Mouse (Mus musculus) large intestine, adult 2 months (tissue): ENCODE data around the gene Tbcel. TPM values are rescaled to one million over a fixed set of nuclear protein-coding genes. Genes with fewer than 3 reads are reported as not detected.

ENCODE experiments used
- DNase-seq: peaks from one replicate; pipeline ENCODE4 v3.0.0-alpha.2; 2012; ENCODE audit warnings: low read depth, low spot score
- WGBS: fragments of 180-500 bp; shearing (Covaris S2); methylation state at CpG from one replicate; pipeline ENCODE4 v1.1.7; 2018; 5-methylcytosine and 5-hydroxymethylcytosine counted together
- polyA plus RNA-seq: library from polyadenylated mRNA; depleted of rRNA; stranded (reverse); fragments of >200 nt; gene quantifications from 2 replicates; pipeline ENCODE4 v1.2.3, GENCODE M21; 2012

Tbcel gene
- polyA plus RNA-seq, 1 experiment, result 5.3 TPM

- WGBS, result 71% methylated on average over 16 of the region's 16 CpGs
- no peak for DNase-seq
Observed at GRCm38 (mm10) chr9:42490589-42491382, 16.8 kb downstream of the Tbcel start.

GRCm38 (mm10) chr9:42488071-42488470 lies 19.5 kb downstream of the Tbcel start:
- DNase-seq, result no peak

DNA sequence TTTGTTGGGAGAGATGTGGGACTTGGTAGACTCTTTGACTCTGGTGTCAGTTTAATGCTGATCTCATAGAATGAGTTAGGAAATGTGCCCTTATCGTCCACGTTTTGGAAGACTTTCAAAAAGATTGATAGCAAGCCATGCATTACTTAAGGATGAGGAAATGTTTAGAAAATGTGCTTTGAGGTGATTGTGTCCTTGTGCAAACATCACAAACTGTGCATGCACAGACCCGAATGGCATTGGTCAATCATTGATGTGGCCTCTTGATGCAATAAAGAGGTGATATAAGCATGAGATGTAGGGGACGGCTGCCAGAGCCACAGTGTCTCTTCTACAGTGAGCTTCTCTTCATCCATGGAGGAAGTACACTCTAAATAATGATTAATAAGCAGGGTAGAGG lies 20.7 kb downstream of the Tbcel start:
- DNase-seq, result no peak
- 23% methylated on average over 4 of the region's 4 CpGs for WGBS

More at GRCm38 (mm10) chr9:42488071-42488470, 19.5 kb downstream of the Tbcel start:
- WGBS, result 88% methylated on average over 1 of the region's 1 CpGs

DNA sequence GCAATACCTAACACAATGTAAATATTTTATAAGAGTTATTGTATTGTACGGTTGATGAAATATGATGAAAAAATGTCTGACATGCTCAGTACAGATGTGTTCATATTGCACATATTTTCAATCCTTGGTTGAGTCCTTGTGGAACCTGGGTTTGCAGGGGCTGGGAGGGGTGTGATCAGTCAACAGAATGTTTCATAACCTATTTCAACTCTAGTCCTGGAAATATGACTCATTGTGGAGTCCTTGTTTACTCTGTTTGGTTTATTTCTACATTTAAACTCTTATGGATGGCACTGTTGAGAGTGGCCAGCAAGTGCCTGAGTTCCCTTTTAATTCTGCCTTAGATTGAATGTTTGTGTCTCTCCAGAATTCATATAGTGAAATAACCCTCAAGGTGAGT lies 22.9 kb downstream of the Tbcel start:
- WGBS, result 74% methylated on average over 1 of the region's 1 CpGs
- no peak for DNase-seq

DNA sequence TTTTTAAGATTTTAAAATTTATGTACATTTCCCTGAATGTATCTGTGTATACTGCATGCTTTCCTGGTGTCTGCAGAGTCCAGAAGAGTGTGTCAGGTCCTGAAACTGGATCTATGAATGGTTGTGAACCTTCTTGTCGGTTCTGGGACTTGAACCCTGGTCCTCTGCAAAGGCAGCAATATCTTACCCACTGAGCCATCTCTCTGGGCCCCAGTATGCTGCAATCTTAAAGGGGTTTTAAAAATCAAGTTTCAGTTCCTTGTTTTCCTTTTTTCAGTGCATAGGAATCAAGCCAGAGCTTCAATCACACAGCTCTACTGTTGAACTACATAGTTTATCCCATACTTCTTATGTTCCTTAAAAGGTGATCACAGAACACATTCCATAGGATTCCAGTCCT lies 24.7 kb downstream of the Tbcel start:
- 83% methylated on average over 1 of the region's 1 CpGs for WGBS
- DNase-seq, result no peak

- 54% methylated on average over 4 of the region's 4 CpGs for WGBS
- no peak for DNase-seq
Observed at GRCm38 (mm10) chr9:42476166-42476565, 31.4 kb downstream of the Tbcel start.

- whole genome bisulfite sequencing, result 82% methylated on average over 8 of the region's 8 CpGs
- no peak for DNase-seq
Observed at GRCm38 (mm10) chr9:42474244-42474643, 33.4 kb downstream of the Tbcel start.

GRCm38 (mm10) chr9:42471921-42472747 lies 35.5 kb downstream of the Tbcel start:
- peak; percentile 58 for DNase-seq
- 7% methylated on average over 49 of the region's 49 CpGs for WGBS

DNA sequence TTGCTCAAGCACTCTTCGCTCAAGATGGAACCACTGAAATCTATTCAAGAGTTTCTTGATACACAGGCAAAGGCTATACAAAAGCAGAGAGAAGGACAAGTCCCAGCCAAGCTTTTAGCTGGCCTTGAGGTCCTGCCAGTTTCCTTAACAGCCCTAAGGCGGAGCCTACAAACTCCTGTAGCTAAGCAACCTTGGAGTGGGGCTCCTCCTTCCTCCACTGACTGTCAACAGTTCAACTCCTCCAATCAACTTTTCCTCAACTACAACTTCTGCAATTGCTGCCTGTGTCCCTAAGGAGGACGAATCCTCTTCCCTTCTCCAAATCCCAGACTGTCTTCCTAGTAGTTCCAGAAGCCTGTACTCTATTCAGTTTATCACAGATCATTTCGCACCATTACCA lies 36.4 kb downstream of the Tbcel start:
- 18% methylated on average over 4 of the region's 4 CpGs for WGBS
- peak; percentile 70 for DNase-seq

DNA sequence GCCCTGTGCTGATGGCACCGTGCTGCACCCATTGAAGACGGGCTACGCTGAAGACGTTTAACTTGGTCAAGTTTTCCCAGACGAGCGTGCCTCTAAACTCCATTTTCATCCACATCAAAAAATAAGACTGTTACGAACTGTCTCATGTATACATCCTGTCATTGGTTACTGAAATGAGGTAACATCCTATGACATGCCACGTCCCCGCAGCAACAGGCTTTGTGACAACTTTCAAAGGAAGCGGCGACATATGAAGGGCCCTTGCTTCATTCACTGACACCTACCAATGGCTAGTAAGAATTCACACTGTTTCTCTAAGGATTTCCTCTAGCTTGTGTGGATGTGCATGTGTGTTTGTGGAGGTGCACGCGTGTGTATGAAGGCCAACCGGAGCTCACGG lies 38.3 kb downstream of the Tbcel start:
- 95% methylated on average over 15 of the region's 15 CpGs for WGBS
- DNase-seq, result no peak

DNA sequence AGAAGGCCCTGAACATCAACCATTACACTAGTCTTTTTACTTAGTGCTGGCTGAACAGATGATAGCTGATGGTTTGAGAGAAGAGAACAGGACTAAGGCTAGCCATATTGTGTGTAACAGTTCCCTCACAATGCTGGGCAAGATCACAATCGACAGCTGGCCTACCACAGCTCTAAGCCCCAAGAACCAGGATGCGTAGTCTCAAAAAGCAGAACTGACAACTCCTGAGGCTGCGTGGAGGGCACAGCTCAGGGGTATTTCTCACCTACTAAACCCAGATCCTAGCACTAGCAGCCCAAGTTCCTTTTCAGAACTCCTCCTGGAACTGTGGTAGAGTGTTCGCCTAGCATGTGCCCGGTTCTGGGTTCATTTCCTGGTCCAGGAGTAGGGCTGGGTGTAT lies 39.2 kb downstream of the Tbcel start:
- 80% methylated on average over 5 of the region's 5 CpGs for WGBS
- no peak for DNase-seq

GRCm38 (mm10) chr9:42467116-42467815 lies 40.3 kb downstream of the Tbcel start:
- no peak for DNase-seq
- 25% methylated on average over 12 of the region's 12 CpGs for WGBS

- WGBS, result 56% methylated on average over 5 of the region's 5 CpGs
- DNase-seq, result no peak
Observed at GRCm38 (mm10) chr9:42465661-42466091, 41.9 kb downstream of the Tbcel start.

DNA sequence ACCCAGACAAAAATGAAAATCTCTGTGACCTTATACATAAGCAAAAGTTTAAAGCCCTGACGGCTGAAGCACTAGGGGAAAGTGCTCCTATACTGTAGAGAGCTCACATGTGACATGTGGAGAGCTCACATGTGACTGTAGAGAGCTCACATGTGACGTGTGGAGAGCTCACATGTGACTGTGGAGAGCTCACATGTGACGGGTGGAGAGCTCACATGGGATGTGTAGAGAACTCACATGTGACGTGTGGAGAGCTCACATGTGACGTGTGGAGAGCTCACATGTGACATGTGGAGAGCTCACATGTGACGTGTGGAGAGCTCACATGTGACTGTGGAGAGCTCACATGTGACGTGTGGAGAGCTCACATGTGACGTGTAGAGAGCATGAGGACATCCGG lies 43.4 kb downstream of the Tbcel start:
- no peak for DNase-seq
- WGBS, result 89% methylated on average over 9 of the region's 9 CpGs

- DNase-seq, result peak; percentile 64
- 29% methylated on average over 8 of the region's 8 CpGs for WGBS
Observed at GRCm38 (mm10) chr9:42463220-42463989, 44.2 kb downstream of the Tbcel start.

DNA sequence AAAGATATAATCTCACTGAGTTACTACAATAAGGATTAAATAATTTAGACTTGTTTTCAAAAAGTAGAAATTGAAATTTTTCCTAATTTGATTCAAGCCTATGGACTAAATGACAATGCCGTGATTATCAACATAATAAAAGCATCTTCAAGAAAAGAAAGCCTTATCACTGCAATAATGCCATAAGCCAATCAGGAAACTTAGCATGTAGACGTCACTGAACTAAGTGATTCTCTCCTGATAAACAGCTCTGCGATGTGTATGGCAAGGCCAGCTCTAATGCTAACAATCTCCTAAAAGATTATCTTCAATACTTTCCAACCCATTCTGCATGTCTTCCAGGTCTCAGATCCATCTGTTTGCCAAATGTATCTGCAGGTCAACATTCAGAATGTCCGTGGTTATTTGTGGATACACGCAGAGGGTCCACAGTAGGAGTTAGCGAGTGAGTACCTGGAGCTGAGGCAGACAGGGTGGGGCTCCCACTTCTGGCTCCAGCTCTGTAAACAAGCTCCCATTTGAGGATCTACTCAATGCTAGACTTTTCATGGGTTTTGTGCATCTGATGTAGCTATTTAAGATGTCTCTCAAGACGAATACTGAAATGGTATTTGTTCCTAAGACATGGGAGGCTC lies 44.9 kb downstream of the Tbcel start:
- WGBS, result 67% methylated on average over 7 of the region's 7 CpGs

GRCm38 (mm10) chr9:42461390-42462108 lies 46.1 kb downstream of the Tbcel start:
- 63% methylated on average over 11 of the region's 11 CpGs for WGBS
- DNase-seq, result no peak

More for the DNA sequence above, 44.9 kb downstream of the Tbcel start:
- no peak for DNase-seq

GRCm38 (mm10) chr9:42460353-42460752 lies 47.3 kb downstream of the Tbcel start:
- 92% methylated on average over 10 of the region's 10 CpGs for WGBS

More at GRCm38 (mm10) chr9:42460353-42460752, 47.3 kb downstream of the Tbcel start:
- no peak for DNase-seq
